Mouse (Mus musculus) CD4-positive, CD25-positive, alpha-beta regulatory T cell (primary cell): Measurements from ENCODE around the gene Zscan2. TPM values are rescaled to one million over a fixed set of nuclear protein-coding genes. Genes with fewer than 3 reads are reported as not detected.

ENCODE experiments used
- polyA plus RNA-seq: library from polyadenylated mRNA; unstranded; fragments of 100-300 nt; shearing (Covaris generic); gene quantifications from one replicate; pipeline ENCODE4 v1.2.1, GENCODE M21; 2017

Zscan2 gene
- polyA plus RNA-seq = 2.9 TPM

DNA sequence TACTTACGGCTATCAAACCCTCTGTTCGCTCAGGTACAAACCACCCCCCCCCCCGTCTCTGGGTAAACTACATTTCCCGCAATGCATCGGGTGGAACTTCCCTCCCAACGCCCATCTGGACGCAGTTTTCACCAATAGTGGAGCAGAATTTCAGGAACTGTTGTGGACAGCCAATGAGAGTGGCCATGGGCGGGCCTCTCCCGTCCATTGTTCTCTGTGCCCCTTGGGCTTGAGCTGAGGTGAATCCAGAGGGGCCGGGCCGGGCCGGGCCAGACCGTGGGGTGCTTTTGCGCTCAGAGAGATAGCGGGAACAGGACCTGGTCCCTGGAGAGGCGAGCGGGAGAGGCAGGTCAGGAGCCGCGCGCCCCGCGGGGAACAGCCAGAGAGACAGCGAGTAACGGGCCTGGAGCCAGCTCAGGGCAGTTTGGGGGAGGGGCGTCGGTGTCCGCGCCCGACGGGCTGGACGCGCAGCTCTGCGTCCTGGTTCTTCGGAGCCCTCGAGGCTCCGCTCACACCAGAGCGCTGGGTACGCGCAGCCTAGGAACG, at the start of gene Zscan2:
Gene Zscan2 (plus strand): TSS at position 192 of the 546 bp plus-strand sequence.

DNA sequence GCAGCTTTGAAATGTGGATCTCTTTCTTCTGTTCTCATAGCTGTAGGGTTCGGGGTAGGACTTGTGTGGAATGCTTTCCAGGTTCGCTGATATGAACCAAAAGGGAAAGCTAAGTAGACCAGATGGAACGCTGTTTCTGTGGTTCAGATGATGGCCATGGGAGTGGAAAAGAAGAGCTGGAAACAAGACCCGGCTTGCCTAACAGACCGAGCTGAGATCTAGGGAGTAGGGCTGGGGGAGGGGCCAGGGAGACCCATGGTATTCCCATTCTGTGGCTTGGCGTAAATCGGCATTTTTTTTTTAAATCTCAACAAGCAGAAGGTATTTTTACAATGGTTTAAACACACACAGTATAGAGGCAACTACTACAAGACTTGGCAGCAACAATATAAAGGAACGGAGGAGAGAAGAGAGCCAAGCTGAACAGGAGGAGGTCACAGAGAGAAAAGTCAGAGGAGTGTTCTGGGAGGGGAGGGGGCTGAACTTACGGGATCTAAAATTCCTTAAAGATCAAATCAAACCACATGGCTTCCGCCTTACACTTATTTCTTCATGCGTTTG, 34.8 kb upstream of the Zscan2 start, which contains the start of gene Iqgap1:
Gene Iqgap1 (minus strand): TSS at position 132 of the 561 bp plus-strand sequence.

DNA sequence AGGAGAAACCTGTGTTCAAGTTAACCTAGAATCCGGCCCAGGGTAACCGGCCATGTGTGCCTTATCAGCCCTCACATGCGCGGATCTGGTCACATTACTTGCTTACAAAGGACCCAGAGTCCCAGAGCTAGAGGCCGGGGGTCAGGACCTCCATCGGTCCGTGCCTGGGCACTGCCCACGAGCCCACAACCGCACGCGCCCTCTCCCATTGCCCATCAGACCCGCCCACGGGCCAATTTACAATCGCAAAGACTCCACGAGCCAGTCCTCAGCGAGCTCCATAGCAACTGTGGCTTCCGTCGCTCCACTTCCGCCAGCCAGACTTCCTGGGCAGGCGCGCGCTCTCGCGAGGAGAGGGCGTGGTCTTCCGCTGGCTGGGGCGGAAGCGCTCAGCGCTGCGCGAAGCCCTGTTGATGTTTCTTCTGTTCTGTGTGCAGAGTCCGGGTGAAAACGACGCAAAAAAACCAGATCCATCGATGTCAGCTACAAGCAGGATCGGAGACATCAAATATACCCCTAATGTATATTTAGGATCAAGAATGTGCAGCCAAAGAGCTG, 40.3 kb downstream of the Zscan2 start, which contains the start of gene Wdr73:
Gene Wdr73 (minus strand): TSS at position 326 of the 558 bp plus-strand sequence.

DNA sequence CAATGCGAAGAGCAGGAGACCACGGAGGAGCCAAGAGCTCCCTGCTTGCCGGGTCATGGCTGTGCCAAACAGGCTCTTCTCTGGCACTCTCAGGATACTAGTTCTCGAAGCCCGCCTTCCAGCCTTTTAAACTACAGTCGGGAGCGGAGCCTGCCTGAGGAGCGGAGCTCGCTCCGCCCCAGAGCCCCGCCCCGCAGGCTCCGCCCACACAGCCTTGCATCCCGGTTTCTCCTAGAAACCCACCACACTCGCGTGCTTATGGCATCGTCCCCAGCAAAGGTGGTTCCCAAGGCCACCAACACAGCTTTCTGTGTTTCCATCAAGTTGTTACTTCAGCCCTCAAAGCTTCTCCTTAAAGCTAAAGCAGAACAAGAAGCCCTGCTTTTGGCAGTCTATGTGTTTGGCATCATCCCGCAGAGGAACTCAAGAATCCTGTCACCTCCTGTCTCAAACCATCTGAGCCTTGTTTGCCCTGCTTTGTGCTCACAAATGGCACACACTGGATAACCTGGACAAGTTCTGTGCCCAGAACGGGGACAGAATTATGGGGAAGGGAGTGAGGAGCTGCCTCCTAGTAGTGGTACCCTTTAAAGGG, 44.3 kb downstream of the Zscan2 start, which contains the start of gene Nmb:
Gene Nmb (minus strand): TSS at position 156 of the 595 bp plus-strand sequence.

Other genes with a start within 250 kb of the Zscan2 start
- 69.2 TPM for gene Crtc3, start 172.0 kb upstream of the Zscan2 start, polyA plus RNA-seq
- gene Iqgap1, start 34.9 kb upstream of the Zscan2 start, polyA plus RNA-seq = 202 TPM
- gene Wdr73, start 40.3 kb downstream of the Zscan2 start, polyA plus RNA-seq = 36.4 TPM
- 42.4 TPM for gene Nmb, start 44.2 kb downstream of the Zscan2 start, polyA plus RNA-seq
- 305 TPM for gene Sec11a, start 86.9 kb downstream of the Zscan2 start, polyA plus RNA-seq
- gene Zfp592, start 132.8 kb downstream of the Zscan2 start, polyA plus RNA-seq = 79.8 TPM
- 0.18 TPM for gene Alpk3, start 196.7 kb downstream of the Zscan2 start, polyA plus RNA-seq